Mouse (Mus musculus) hindbrain, embryonic 14.5 days (tissue): ENCODE measurements around the gene Meis2. TPM values are rescaled to one million over a fixed set of nuclear protein-coding genes. Genes with fewer than 3 reads are reported as not detected.

Experiments used
- ATAC-seq: fragments of 200-750 bp; cut with Nextera tagmentation; 2 replicates; pipeline ENCODE4 v1.8.0; 2017; ENCODE audit warnings: moderate number of reproducible peaks, mild to moderate bottlenecking, moderate TSS enrichment, moderate library complexity; ENCODE audit not compliant: low FRiP score
- DNase-seq: peaks from one replicate; pipeline ENCODE4 v3.0.0-alpha.2; 2015; ENCODE audit warnings: low spot score
- H3K27ac ChIP-seq: fragments of 300-500 bp; sonication (generic); 2 replicates; pipeline ENCODE4 v1.5.1; 2014; ENCODE audit warnings: mild to moderate bottlenecking, moderate library complexity
- H3K27me3 ChIP-seq: fragments of 300-500 bp; sonication (generic); 2 replicates; pipeline ENCODE4 v1.6.1; 2014; ENCODE audit warnings: mild to moderate bottlenecking, low read length, mixed read lengths; ENCODE audit not compliant: control insufficient read depth, insufficient read depth
- H3K36me3 ChIP-seq: fragments of 300-500 bp; sonication (generic); replicated peaks from 2 replicates; pipeline ENCODE4 v1.6.1; 2014; ENCODE audit not compliant: control insufficient read depth, insufficient read depth
- H3K4me1 ChIP-seq: fragments of 300-500 bp; sonication (generic); replicated peaks from 2 replicates; pipeline ENCODE4 v1.6.1; 2014; ENCODE audit warnings: antibody characterized with exemption, low read length, mixed read lengths; ENCODE audit not compliant: control insufficient read depth, insufficient read depth
- H3K4me2 ChIP-seq: fragments of 300-500 bp; sonication (generic); replicated peaks from 2 replicates; pipeline ENCODE4 v1.6.1; 2014; ENCODE audit warnings: mild to moderate bottlenecking, moderate library complexity
- H3K4me3 ChIP-seq: fragments of 300-500 bp; sonication (generic); replicated peaks from 2 replicates; pipeline ENCODE4 v1.5.1; 2014; ENCODE audit warnings: mild to moderate bottlenecking, low read length
- H3K9ac ChIP-seq: fragments of 300-500 bp; sonication (generic); 2 replicates; pipeline ENCODE4 v1.6.1; 2014
- H3K9me3 ChIP-seq: fragments of 300-500 bp; sonication (generic); 2 replicates; pipeline ENCODE4 v1.6.1; 2016; ENCODE audit warnings: low read length; ENCODE audit not compliant: control insufficient read depth
- WGBS: fragments of 180-500 bp; shearing (Covaris S2); extraction: QIAGEN DNeasy Blood & Tissue Kit; methylation state at CpG from one replicate; pipeline ENCODE4 v1.1.7; 2014; 5-methylcytosine and 5-hydroxymethylcytosine counted together
- polyA plus RNA-seq: library from polyadenylated mRNA; unstranded; fragments of >200 nt; fragmentation: Nextera tagmentation; extraction: Ambion mirVana; gene quantifications from 2 replicates; pipeline ENCODE4 v1.2.1, GENCODE M21; 2014

The Meis2 gene
- polyA plus RNA-seq, 1 experiment from 2014 or later = 159 TPM

GRCm38 (mm10) chr2:116021046-116021445 is 44.6 kb downstream of the Meis2 start:
- Histone ChIP-seq H3K9ac (peak overlapping the region; percentile 25; the same call in 1 of the 2 replicates), H3K27me3 (no peaks in the 10 kb centered on the region), H3K4me1 (peaks cover 39% of the 10 kb centered on the region), H3K27ac (peak overlapping the region; percentile 73), H3K4me3 (no peak overlapping the region), H3K4me2 (peak overlapping the region; percentile 38), H3K9me3 (no peaks in the 10 kb centered on the region), H3K36me3 (no peaks in the 10 kb centered on the region; the same call in none of the 2 replicates)
- WGBS = 7% methylated on average over 9 of the region's 9 CpGs
- DNase-seq = no peak
- no peak for ATAC-seq

- Histone ChIP-seq H3K4me2 (peak overlapping the region; percentile 38), H3K4me3 (no peak overlapping the region), H3K27ac (peak overlapping the region; percentile 73), H3K9ac (peak overlapping the region; percentile 57), H3K27me3 (no peaks in the 10 kb centered on the region), H3K9me3 (no peaks in the 10 kb centered on the region), H3K36me3 (peaks cover under 1% of the 10 kb centered on the region), H3K4me1 (peaks cover 39% of the 10 kb centered on the region)
- DNase-seq = no peak
- WGBS = 5% methylated on average over 5 of the region's 5 CpGs
- peak; percentile 41 for ATAC-seq
Measured at GRCm38 (mm10) chr2:116020451-116020951, 45.1 kb downstream of the Meis2 start.

GRCm38 (mm10) chr2:116019959-116020358 is 45.7 kb downstream of the Meis2 start:
- no peak for DNase-seq
- no peaks in the 10 kb centered on the region for H3K9me3 ChIP-seq
- peak overlapping the region; percentile 57 for H3K9ac ChIP-seq
- H3K27ac ChIP-seq = peak overlapping the region; percentile 73
- H3K4me1 ChIP-seq = peaks cover 39% of the 10 kb centered on the region
- no peaks in the 10 kb centered on the region for H3K27me3 ChIP-seq
- 7% methylated on average over 9 of the region's 9 CpGs for WGBS
- H3K4me3 ChIP-seq = no peak overlapping the region
- peaks cover 3% of the 10 kb centered on the region for H3K36me3 ChIP-seq
- H3K4me2 ChIP-seq = peak overlapping the region; percentile 38
- peak; percentile 57 for ATAC-seq

GRCm38 (mm10) chr2:116019466-116019794 is 46.2 kb downstream of the Meis2 start:
- WGBS = 13% methylated on average over 6 of the region's 6 CpGs
- Histone ChIP-seq H3K4me3 (no peak overlapping the region), H3K4me2 (peak overlapping the region; percentile 11; the same call in 1 of the 2 replicates), H3K27me3 (no peaks in the 10 kb centered on the region), H3K9ac (no peak overlapping the region), H3K9me3 (no peaks in the 10 kb centered on the region), H3K27ac (peak overlapping the region; percentile 73), H3K36me3 (peaks cover 3% of the 10 kb centered on the region), H3K4me1 (peaks cover 39% of the 10 kb centered on the region)
- DNase-seq = no peak
- peak; percentile 18; the same call in 1 of the 2 replicates for ATAC-seq

- Histone ChIP-seq H3K9me3 (no peaks in the 10 kb centered on the region), H3K4me1 (peaks cover 39% of the 10 kb centered on the region), H3K4me3 (no peak overlapping the region), H3K27ac (peak overlapping the region; percentile 73), H3K9ac (no peak overlapping the region), H3K36me3 (peaks cover 3% of the 10 kb centered on the region), H3K27me3 (no peaks in the 10 kb centered on the region), H3K4me2 (peak overlapping the region; percentile 11; the same call in 1 of the 2 replicates)
- ATAC-seq = peak; percentile 9; the same call in 1 of the 2 replicates
- no peak for DNase-seq
- 27% methylated on average over 10 of the region's 10 CpGs for WGBS
Measured at GRCm38 (mm10) chr2:116018781-116019465, 46.7 kb downstream of the Meis2 start.

GRCm38 (mm10) chr2:116015520-116015919 is 50.1 kb downstream of the Meis2 start:
- DNase-seq = no peak
- Histone ChIP-seq H3K9me3 (no peaks in the 10 kb centered on the region), H3K9ac (no peak overlapping the region), H3K4me2 (no peak overlapping the region), H3K4me1 (peaks cover 25% of the 10 kb centered on the region), H3K27me3 (no peaks in the 10 kb centered on the region), H3K27ac (no peak overlapping the region), H3K36me3 (peaks cover 3% of the 10 kb centered on the region), H3K4me3 (no peak overlapping the region)
- no peak for ATAC-seq
- WGBS = 65% methylated on average over 10 of the region's 10 CpGs

- H3K4me2 ChIP-seq = no peak overlapping the region
- DNase-seq = no peak
- no peak overlapping the region for H3K9ac ChIP-seq
- 28% methylated on average over 6 of the region's 6 CpGs for WGBS
- ATAC-seq = no peak
- no peaks in the 10 kb centered on the region for H3K9me3 ChIP-seq
- peaks cover 7% of the 10 kb centered on the region for H3K36me3 ChIP-seq
- 0 out of 2 replicates have a peak overlapping the region, but pooled peaks have one; percentile 1 for H3K27ac ChIP-seq
- peaks cover 19% of the 10 kb centered on the region for H3K4me1 ChIP-seq
- no peak overlapping the region for H3K4me3 ChIP-seq
- H3K27me3 ChIP-seq = no peaks in the 10 kb centered on the region
Measured at GRCm38 (mm10) chr2:116010469-116010868, 55.2 kb downstream of the Meis2 start.

GRCm38 (mm10) chr2:116010061-116010460 is 55.6 kb downstream of the Meis2 start:
- H3K4me1 ChIP-seq = peaks cover 19% of the 10 kb centered on the region
- no peak for DNase-seq
- H3K27me3 ChIP-seq = no peaks in the 10 kb centered on the region
- H3K4me2 ChIP-seq = no peak overlapping the region
- no peak overlapping the region for H3K4me3 ChIP-seq
- peaks cover 4% of the 10 kb centered on the region for H3K36me3 ChIP-seq
- no peak for ATAC-seq
- H3K27ac ChIP-seq = 0 out of 2 replicates have a peak overlapping the region, but pooled peaks have one; percentile 1
- H3K9me3 ChIP-seq = no peaks in the 10 kb centered on the region
- WGBS = 86% methylated on average over 3 of the region's 3 CpGs
- no peak overlapping the region for H3K9ac ChIP-seq

- peak overlapping the region; percentile 77 for H3K27ac ChIP-seq
- DNase-seq (peak; percentile 51), ATAC-seq (peak; percentile 77)
- no peaks in the 10 kb centered on the region for H3K9me3 ChIP-seq
- peak overlapping the region; percentile 18 for H3K4me3 ChIP-seq
- H3K4me2 ChIP-seq = peak overlapping the region; percentile 56
- H3K4me1 ChIP-seq = peaks cover 19% of the 10 kb centered on the region
- H3K9ac ChIP-seq = peak overlapping the region; percentile 46
- H3K36me3 ChIP-seq = peaks cover 4% of the 10 kb centered on the region
- 6% methylated on average over 20 of the region's 20 CpGs for WGBS
- H3K27me3 ChIP-seq = no peaks in the 10 kb centered on the region
Measured at GRCm38 (mm10) chr2:116009097-116009970, 56.3 kb downstream of the Meis2 start.
